Mouse (Mus musculus) kidney, embryonic 16.5 days (tissue): ENCODE measurements at regions not wholly inside any gene's neighbourhood (a gene's known extent, or its start where the extent isn't known, plus 50 kb on each side); places are given as distances from the start of the nearest gene placed in this dataset.
"Not testable (repeated sequence)": the region's sequence is repeated elsewhere in the genome, so short reads cannot be mapped to it uniquely, and the experiment has no call there.

Experiments
- ATAC-seq: fragments of 200-750 bp; cut with Nextera tagmentation; 2 replicates; pipeline ENCODE4 v1.8.0; 2017; ENCODE audit warnings: moderate TSS enrichment; ENCODE audit not compliant: low FRiP score, low TSS enrichment
- H3K27ac ChIP-seq: fragments of 300-500 bp; sonication (generic); 2 replicates; pipeline ENCODE4 v1.5.1; 2014; ENCODE audit warnings: low read length
- H3K27me3 ChIP-seq: fragments of 300-500 bp; sonication (generic); 2 replicates; pipeline ENCODE4 v1.6.1; 2014; ENCODE audit warnings: low read length, control low read depth, mixed read lengths; ENCODE audit not compliant: insufficient read depth
- H3K36me3 ChIP-seq: fragments of 300-500 bp; sonication (generic); 2 replicates; pipeline ENCODE4 v1.6.1; 2014; ENCODE audit warnings: low read length, control low read depth, mixed read lengths; ENCODE audit not compliant: insufficient read depth
- H3K4me1 ChIP-seq: fragments of 300-500 bp; sonication (generic); 2 replicates; pipeline ENCODE4 v1.6.1; 2014; ENCODE audit warnings: low read length, control low read depth, mixed read lengths; ENCODE audit not compliant: insufficient read depth
- H3K4me2 ChIP-seq: fragments of 300-500 bp; sonication (generic); replicated peaks from 2 replicates; pipeline ENCODE4 v1.6.1; 2014; ENCODE audit warnings: low read depth, low read length
- H3K4me3 ChIP-seq: fragments of 300-500 bp; sonication (generic); 2 replicates; pipeline ENCODE4 v1.5.1; 2014; ENCODE audit warnings: mild to moderate bottlenecking, low read length
- H3K9ac ChIP-seq: fragments of 300-500 bp; sonication (generic); replicated peaks from 2 replicates; pipeline ENCODE4 v1.6.1; 2014; ENCODE audit warnings: low read length
- H3K9me3 ChIP-seq: fragments of 300-500 bp; sonication (generic); 2 replicates; pipeline ENCODE4 v1.6.1; 2016; ENCODE audit warnings: low read length, control low read depth
- WGBS: fragments of 180-500 bp; shearing (Covaris S2); extraction: QIAGEN DNeasy Blood & Tissue Kit; methylation state at CpG from one replicate; pipeline ENCODE4 v1.1.7; 2014; 5-methylcytosine and 5-hydroxymethylcytosine counted together

GRCm38 (mm10) chr13:80690654-80691386 lies 192.4 kb upstream of the Arrdc3 start:
- Histone ChIP-seq H3K27ac (peak overlapping the region; percentile 39; the same call in 1 of the 2 replicates), H3K9ac (no peak overlapping the region), H3K4me1 (no peaks in the 10 kb centered on the region), H3K4me3 (no peak overlapping the region), H3K27me3 (no peaks in the 10 kb centered on the region), H3K9me3 (no peaks in the 10 kb centered on the region), H3K4me2 (no peak overlapping the region), H3K36me3 (no peaks in the 10 kb centered on the region)
- peak; percentile 79 for ATAC-seq
- WGBS, result 25% methylated on average over 4 of the region's 4 CpGs

- Histone ChIP-seq H3K36me3 (no peaks in the 10 kb centered on the region), H3K9ac (no peak overlapping the region), H3K4me2 (no peak overlapping the region), H3K4me3 (no peak overlapping the region), H3K9me3 (no peaks in the 10 kb centered on the region), H3K4me1 (no peaks in the 10 kb centered on the region), H3K27me3 (no peaks in the 10 kb centered on the region), H3K27ac (no peak overlapping the region)
- peak; percentile 92 for ATAC-seq
- 42% methylated on average over 1 of the region's 1 CpGs for WGBS
Observed at GRCm38 (mm10) chr13:80695549-80696150, 187.5 kb upstream of the Arrdc3 start.

GRCm38 (mm10) chr13:80709531-80710306 lies 173.5 kb upstream of the Arrdc3 start:
- 45% methylated on average over 9 of the region's 9 CpGs for WGBS
- no peak overlapping the region for H3K4me3 ChIP-seq
- no peak overlapping the region for H3K4me2 ChIP-seq
- no peak overlapping the region for H3K9ac ChIP-seq
- no peaks in the 10 kb centered on the region for H3K36me3 ChIP-seq
- H3K4me1 ChIP-seq, result no peaks in the 10 kb centered on the region
- H3K27ac ChIP-seq, result no peak overlapping the region
- no peaks in the 10 kb centered on the region for H3K9me3 ChIP-seq
- H3K27me3 ChIP-seq, result no peaks in the 10 kb centered on the region
- ATAC-seq, result no peak

- no peaks in the 10 kb centered on the region for H3K36me3 ChIP-seq
- H3K27me3 ChIP-seq, result no peaks in the 10 kb centered on the region
- no peaks in the 10 kb centered on the region for H3K4me1 ChIP-seq
- no peak overlapping the region for H3K4me2 ChIP-seq
- WGBS, result 70% methylated on average over 3 of the region's 3 CpGs
- H3K4me3 ChIP-seq, result no peak overlapping the region
- no peak overlapping the region for H3K27ac ChIP-seq
- H3K9ac ChIP-seq, result no peak overlapping the region
- H3K9me3 ChIP-seq, result no peaks in the 10 kb centered on the region
- no peak for ATAC-seq
Observed at GRCm38 (mm10) chr13:80719313-80719712, 163.9 kb upstream of the Arrdc3 start.

GRCm38 (mm10) chr13:80723215-80724006 lies 159.8 kb upstream of the Arrdc3 start:
- no peaks in the 10 kb centered on the region for H3K27me3 ChIP-seq
- 70% methylated on average over 4 of the region's 4 CpGs for WGBS
- no peak overlapping the region for H3K9ac ChIP-seq
- no peak for ATAC-seq
- no peak overlapping the region for H3K27ac ChIP-seq
- H3K9me3 ChIP-seq, result no peaks in the 10 kb centered on the region
- no peak overlapping the region for H3K4me3 ChIP-seq
- H3K4me2 ChIP-seq, result no peak overlapping the region
- H3K36me3 ChIP-seq, result no peaks in the 10 kb centered on the region
- H3K4me1 ChIP-seq, result no peaks in the 10 kb centered on the region

GRCm38 (mm10) chr13:80729202-80729601 lies 154.0 kb upstream of the Arrdc3 start:
- Histone ChIP-seq H3K4me1 (no peaks in the 10 kb centered on the region), H3K27ac (no peak overlapping the region), H3K4me2 (no peak overlapping the region), H3K36me3 (no peaks in the 10 kb centered on the region), H3K4me3 (no peak overlapping the region), H3K9ac (no peak overlapping the region), H3K27me3 (no peaks in the 10 kb centered on the region), H3K9me3 (no peaks in the 10 kb centered on the region)
- 71% methylated on average over 5 of the region's 5 CpGs for WGBS
- no peak for ATAC-seq

- Histone ChIP-seq H3K27ac (no peak overlapping the region), H3K4me1 (no peaks in the 10 kb centered on the region), H3K9ac (no peak overlapping the region), H3K4me2 (no peak overlapping the region), H3K27me3 (no peaks in the 10 kb centered on the region), H3K9me3 (no peaks in the 10 kb centered on the region), H3K4me3 (no peak overlapping the region), H3K36me3 (no peaks in the 10 kb centered on the region)
- peak; percentile 60; the same call in 1 of the 2 replicates for ATAC-seq
- 44% methylated on average over 2 of the region's 2 CpGs for WGBS
Observed at GRCm38 (mm10) chr13:80745991-80746390, 137.2 kb upstream of the Arrdc3 start.

- H3K36me3 ChIP-seq, H3K4me3 ChIP-seq, ATAC-seq, H3K9me3 ChIP-seq, H3K9ac ChIP-seq, H3K27me3 ChIP-seq, H3K4me1 ChIP-seq, H3K27ac ChIP-seq, H3K4me2 ChIP-seq: not testable (repeated sequence)
- 50% methylated on average over 6 of the region's 6 CpGs for WGBS
Observed at GRCm38 (mm10) chr13:80747022-80747421, 136.2 kb upstream of the Arrdc3 start.
